Mouse (Mus musculus) urinary bladder, adult 2 months (tissue): ENCODE measurements around the gene Clic6. TPM values are rescaled to one million over a fixed set of nuclear protein-coding genes. Genes with fewer than 3 reads are reported as not detected.
"Not testable (repeated sequence)": the region's sequence is repeated elsewhere in the genome, so short reads cannot be mapped to it uniquely, and the experiment has no call there.

Source experiments
- DNase-seq: peaks from one replicate; pipeline ENCODE4 v3.0.0; 2022; ENCODE audit warnings: low spot score
- polyA plus RNA-seq: library from polyadenylated mRNA; depleted of rRNA; stranded (reverse); fragments of >200 nt; gene quantifications from 2 replicates; pipeline ENCODE4 v1.2.3, GENCODE M21; 2012

Clic6 gene
- polyA plus RNA-seq, 1 experiment = 0.25 TPM

GRCm38 (mm10) chr16:92470706-92471105, 14.8 kb upstream of the Clic6 start, which contains the start of gene Rcan1:
TSS of gene Rcan1 (minus strand) at chr16:92470867.
- no peak for DNase-seq

GRCm38 (mm10) chr16:92472898-92473297, 12.6 kb upstream of the Clic6 start:
- no peak for DNase-seq

- DNase-seq = no peak
These were observed 10.3 kb upstream of the Clic6 start for GRCm38 (mm10) chr16:92475093-92475860.

- no peak for DNase-seq
These were observed 6.9 kb upstream of the Clic6 start for GRCm38 (mm10) chr16:92478561-92479150.

GRCm38 (mm10) chr16:92487086-92487485, 1.6 kb downstream of the Clic6 start:
- no peak for DNase-seq

GRCm38 (mm10) chr16:92487489-92487888, 2.0 kb downstream of the Clic6 start:
- DNase-seq = no peak

- DNase-seq = no peak
These were observed 2.9 kb downstream of the Clic6 start for GRCm38 (mm10) chr16:92488456-92488855.

GRCm38 (mm10) chr16:92489356-92489755, 3.8 kb downstream of the Clic6 start:
- no peak for DNase-seq

- DNase-seq = no peak
These were observed 12.5 kb downstream of the Clic6 start for GRCm38 (mm10) chr16:92497851-92498588.

GRCm38 (mm10) chr16:92498589-92498981, 13.0 kb downstream of the Clic6 start:
- DNase-seq = no peak

- DNase-seq = no peak
These were observed 13.8 kb downstream of the Clic6 start for GRCm38 (mm10) chr16:92499324-92499723.

- no peak for DNase-seq
These were observed 15.0 kb downstream of the Clic6 start for GRCm38 (mm10) chr16:92500534-92500933.

- DNase-seq = no peak
These were observed 17.6 kb downstream of the Clic6 start for GRCm38 (mm10) chr16:92503105-92503504.

GRCm38 (mm10) chr16:92507573-92507972, 22.0 kb downstream of the Clic6 start:
- DNase-seq = no peak

- no peak for DNase-seq
These were observed 25.6 kb downstream of the Clic6 start for GRCm38 (mm10) chr16:92510835-92511772.

GRCm38 (mm10) chr16:92511773-92512391, 26.3 kb downstream of the Clic6 start:
- no peak for DNase-seq

- DNase-seq = not testable (repeated sequence)
These were observed 29.4 kb downstream of the Clic6 start for GRCm38 (mm10) chr16:92514896-92515295.

GRCm38 (mm10) chr16:92516139-92516538, 30.6 kb downstream of the Clic6 start:
- no peak for DNase-seq

- no peak for DNase-seq
These were observed 33.2 kb downstream of the Clic6 start for GRCm38 (mm10) chr16:92518718-92519117.

GRCm38 (mm10) chr16:92519820-92520492, 34.4 kb downstream of the Clic6 start:
- no peak for DNase-seq
